Mouse (Mus musculus) neural tube, embryonic 15.5 days (tissue): Measurements from ENCODE around the gene Tnfrsf18. TPM values are rescaled to one million over a fixed set of nuclear protein-coding genes. Genes with fewer than 3 reads are reported as not detected.

ENCODE experiments used
- ATAC-seq: fragments of 200-750 bp; cut with Nextera tagmentation; 2 replicates; pipeline ENCODE4 v1.8.0; 2017; ENCODE audit warnings: mild to moderate bottlenecking, moderate TSS enrichment, moderate library complexity; ENCODE audit not compliant: low FRiP score
- H3K27ac ChIP-seq: fragments of 300-500 bp; sonication (generic); replicated peaks from 2 replicates; pipeline ENCODE4 v1.5.1; 2015; ENCODE audit warnings: mild to moderate bottlenecking, inconsistent platforms
- H3K27me3 ChIP-seq: fragments of 300-500 bp; sonication (generic); replicated peaks from 2 replicates; pipeline ENCODE4 v1.6.1; 2015; ENCODE audit warnings: inconsistent platforms
- H3K36me3 ChIP-seq: fragments of 300-500 bp; sonication (generic); 2 replicates; pipeline ENCODE4 v1.6.1; 2015; ENCODE audit warnings: inconsistent platforms
- H3K4me1 ChIP-seq: fragments of 300-500 bp; sonication (generic); 2 replicates; pipeline ENCODE4 v1.6.1; 2015; ENCODE audit warnings: inconsistent platforms
- H3K4me2 ChIP-seq: fragments of 300-500 bp; sonication (generic); 2 replicates; pipeline ENCODE4 v1.6.1; 2015; ENCODE audit warnings: inconsistent platforms, mild to moderate bottlenecking, moderate library complexity
- H3K4me3 ChIP-seq: fragments of 300-500 bp; sonication (generic); replicated peaks from 2 replicates; pipeline ENCODE4 v1.5.1; 2015; ENCODE audit warnings: mild to moderate bottlenecking, inconsistent platforms
- H3K9ac ChIP-seq: fragments of 300-500 bp; sonication (generic); replicated peaks from 2 replicates; pipeline ENCODE4 v1.6.1; 2015; ENCODE audit warnings: mild to moderate bottlenecking, inconsistent platforms
- H3K9me3 ChIP-seq: fragments of 300-500 bp; sonication (generic); replicated peaks from 2 replicates; pipeline ENCODE4 v1.6.1; 2016; ENCODE audit warnings: inconsistent platforms
- WGBS: fragments of 180-500 bp; shearing (Covaris S2); methylation state at CpG from one replicate; pipeline ENCODE4 v1.1.7; 2015; ENCODE audit warnings: mixed read lengths; 5-methylcytosine and 5-hydroxymethylcytosine counted together
- polyA plus RNA-seq: library from polyadenylated mRNA; unstranded; fragments of >200 nt; fragmentation: Nextera tagmentation; extraction: Ambion mirVana; gene quantifications from 2 replicates; pipeline ENCODE4 v1.2.1, GENCODE M21; 2015

Gene Tnfrsf18
- polyA plus RNA-seq, 1 experiment from 2014 or later = 1.8 TPM

- Histone ChIP-seq H3K4me3 (no peak overlapping the region), H3K4me1 (peaks cover 45% of the 10 kb centered on the region), H3K27me3 (peaks cover 24% of the 10 kb centered on the region), H3K9ac (no peak overlapping the region), H3K9me3 (no peaks in the 10 kb centered on the region), H3K4me2 (no peak overlapping the region), H3K36me3 (peaks cover 3% of the 10 kb centered on the region; the same call in 1 of the 2 replicates), H3K27ac (no peak overlapping the region)
- WGBS = 53% methylated on average over 6 of the region's 6 CpGs
- ATAC-seq = no peak
Observed at GRCm38 (mm10) chr4:156033476-156034119, 7.6 kb downstream of the Tnfrsf18 start.

GRCm38 (mm10) chr4:156034301-156034700 is 8.3 kb downstream of the Tnfrsf18 start:
- H3K4me2 ChIP-seq = peak overlapping the region; percentile 53; the same call in 1 of the 2 replicates
- H3K27ac ChIP-seq = no peak overlapping the region
- peak overlapping the region; percentile 28; the same call in 1 of the 2 replicates for H3K4me3 ChIP-seq
- no peaks in the 10 kb centered on the region for H3K9me3 ChIP-seq
- H3K27me3 ChIP-seq = peaks cover 24% of the 10 kb centered on the region
- H3K9ac ChIP-seq = no peak overlapping the region
- H3K36me3 ChIP-seq = peaks cover 3% of the 10 kb centered on the region; the same call in 1 of the 2 replicates
- WGBS = 53% methylated on average over 4 of the region's 4 CpGs
- ATAC-seq = no peak
- peaks cover 45% of the 10 kb centered on the region for H3K4me1 ChIP-seq

GRCm38 (mm10) chr4:156034901-156035300 is 8.9 kb downstream of the Tnfrsf18 start:
- Histone ChIP-seq H3K9me3 (no peaks in the 10 kb centered on the region), H3K4me3 (peak overlapping the region; percentile 28), H3K36me3 (no peaks in the 10 kb centered on the region), H3K4me2 (peak overlapping the region; percentile 53), H3K27ac (no peak overlapping the region), H3K4me1 (peaks cover 45% of the 10 kb centered on the region), H3K27me3 (peaks cover 24% of the 10 kb centered on the region), H3K9ac (no peak overlapping the region)
- 4% methylated on average over 25 of the region's 25 CpGs for WGBS
- no peak for ATAC-seq

- H3K4me3 ChIP-seq = no peak overlapping the region
- H3K27ac ChIP-seq = no peak overlapping the region
- 72% methylated on average over 5 of the region's 5 CpGs for WGBS
- no peaks in the 10 kb centered on the region for H3K4me1 ChIP-seq
- H3K9ac ChIP-seq = no peak overlapping the region
- no peaks in the 10 kb centered on the region; the same call in 1 of the 2 replicates for H3K27me3 ChIP-seq
- no peaks in the 10 kb centered on the region for H3K36me3 ChIP-seq
- ATAC-seq = no peak
- no peak overlapping the region for H3K4me2 ChIP-seq
- H3K9me3 ChIP-seq = no peaks in the 10 kb centered on the region
Observed at GRCm38 (mm10) chr4:156044754-156045153, 18.8 kb downstream of the Tnfrsf18 start.

GRCm38 (mm10) chr4:156049779-156050178 is 23.8 kb downstream of the Tnfrsf18 start:
- ATAC-seq = no peak
- WGBS = 88% methylated on average over 3 of the region's 3 CpGs
- no peak overlapping the region for H3K4me2 ChIP-seq
- H3K9ac ChIP-seq = no peak overlapping the region
- H3K27ac ChIP-seq = no peak overlapping the region
- no peaks in the 10 kb centered on the region for H3K4me1 ChIP-seq
- no peaks in the 10 kb centered on the region for H3K9me3 ChIP-seq
- no peaks in the 10 kb centered on the region for H3K36me3 ChIP-seq
- no peaks in the 10 kb centered on the region for H3K27me3 ChIP-seq
- H3K4me3 ChIP-seq = no peak overlapping the region

GRCm38 (mm10) chr4:156050391-156050980 is 24.5 kb downstream of the Tnfrsf18 start:
- Histone ChIP-seq H3K9me3 (no peaks in the 10 kb centered on the region), H3K27ac (no peak overlapping the region), H3K9ac (no peak overlapping the region), H3K27me3 (no peaks in the 10 kb centered on the region), H3K4me2 (no peak overlapping the region), H3K36me3 (no peaks in the 10 kb centered on the region), H3K4me3 (no peak overlapping the region), H3K4me1 (no peaks in the 10 kb centered on the region)
- WGBS = 75% methylated on average over 6 of the region's 6 CpGs
- no peak for ATAC-seq

- Histone ChIP-seq H3K9ac (no peak overlapping the region), H3K4me2 (no peak overlapping the region), H3K27me3 (no peaks in the 10 kb centered on the region), H3K4me1 (no peaks in the 10 kb centered on the region), H3K27ac (no peak overlapping the region), H3K9me3 (no peaks in the 10 kb centered on the region), H3K36me3 (no peaks in the 10 kb centered on the region), H3K4me3 (no peak overlapping the region)
- WGBS = 86% methylated on average over 4 of the region's 4 CpGs
- no peak for ATAC-seq
Observed at GRCm38 (mm10) chr4:156053113-156053512, 27.1 kb downstream of the Tnfrsf18 start.

GRCm38 (mm10) chr4:156054130-156054529 is 28.2 kb downstream of the Tnfrsf18 start:
- H3K27me3 ChIP-seq = no peaks in the 10 kb centered on the region
- no peak overlapping the region for H3K4me2 ChIP-seq
- 87% methylated on average over 4 of the region's 4 CpGs for WGBS
- ATAC-seq = no peak
- H3K27ac ChIP-seq = no peak overlapping the region
- H3K4me3 ChIP-seq = no peak overlapping the region
- H3K9ac ChIP-seq = no peak overlapping the region
- H3K4me1 ChIP-seq = no peaks in the 10 kb centered on the region
- H3K9me3 ChIP-seq = no peaks in the 10 kb centered on the region
- H3K36me3 ChIP-seq = no peaks in the 10 kb centered on the region

GRCm38 (mm10) chr4:156054606-156055005 is 28.6 kb downstream of the Tnfrsf18 start:
- H3K9me3 ChIP-seq = no peaks in the 10 kb centered on the region
- H3K36me3 ChIP-seq = no peaks in the 10 kb centered on the region
- WGBS = 93% methylated on average over 6 of the region's 6 CpGs
- H3K4me1 ChIP-seq = no peaks in the 10 kb centered on the region
- H3K4me3 ChIP-seq = no peak overlapping the region
- no peak for ATAC-seq
- no peak overlapping the region for H3K27ac ChIP-seq
- no peaks in the 10 kb centered on the region for H3K27me3 ChIP-seq
- H3K4me2 ChIP-seq = no peak overlapping the region
- no peak overlapping the region for H3K9ac ChIP-seq

GRCm38 (mm10) chr4:156055173-156055572 is 29.2 kb downstream of the Tnfrsf18 start:
- Histone ChIP-seq H3K36me3 (no peaks in the 10 kb centered on the region), H3K27me3 (no peaks in the 10 kb centered on the region), H3K4me3 (no peak overlapping the region), H3K9ac (no peak overlapping the region), H3K4me1 (no peaks in the 10 kb centered on the region), H3K4me2 (no peak overlapping the region), H3K9me3 (no peaks in the 10 kb centered on the region), H3K27ac (no peak overlapping the region)
- WGBS = 90% methylated on average over 5 of the region's 5 CpGs
- no peak for ATAC-seq

- no peaks in the 10 kb centered on the region for H3K9me3 ChIP-seq
- H3K27ac ChIP-seq = no peak overlapping the region
- no peak overlapping the region for H3K4me3 ChIP-seq
- no peak overlapping the region for H3K4me2 ChIP-seq
- H3K27me3 ChIP-seq = no peaks in the 10 kb centered on the region
- WGBS = 71% methylated on average over 10 of the region's 10 CpGs
- no peaks in the 10 kb centered on the region for H3K4me1 ChIP-seq
- ATAC-seq = no peak
- no peak overlapping the region for H3K9ac ChIP-seq
- H3K36me3 ChIP-seq = no peaks in the 10 kb centered on the region
Observed at GRCm38 (mm10) chr4:156057702-156058101, 31.7 kb downstream of the Tnfrsf18 start.

- Histone ChIP-seq H3K4me3 (no peak overlapping the region), H3K9ac (no peak overlapping the region), H3K27ac (no peak overlapping the region), H3K27me3 (no peaks in the 10 kb centered on the region), H3K36me3 (no peaks in the 10 kb centered on the region), H3K4me2 (no peak overlapping the region), H3K9me3 (no peaks in the 10 kb centered on the region), H3K4me1 (0 out of 2 replicates have a peak, but pooled peaks cover 1% of the 10 kb centered on the region)
- 76% methylated on average over 9 of the region's 9 CpGs for WGBS
- no peak for ATAC-seq
Observed at GRCm38 (mm10) chr4:156058826-156059225, 32.9 kb downstream of the Tnfrsf18 start.
